Mouse (Mus musculus): ENCODE data around the gene Sympk.

DNA sequence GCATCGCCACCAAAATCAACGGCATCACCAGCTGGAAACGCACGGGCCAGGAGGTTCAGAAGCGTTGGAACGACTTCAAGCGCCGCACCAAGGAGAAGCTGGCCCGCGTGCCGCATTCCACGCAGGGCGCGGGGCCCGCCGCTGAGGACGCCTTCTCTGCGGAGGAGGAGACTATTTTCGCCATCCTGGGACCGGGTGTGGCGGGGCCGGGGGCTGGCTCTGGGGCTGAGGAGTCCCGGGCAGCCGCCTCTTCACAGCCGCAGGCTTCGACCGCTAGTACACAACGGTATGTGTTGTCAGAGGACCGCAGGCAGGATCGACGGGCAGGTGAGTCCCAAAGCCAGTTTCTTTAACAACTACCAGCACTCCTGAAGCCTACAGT, 31.9 kb upstream of the Sympk start:
- TF ChIP-seq CTCF (IDR thresholded peaks at IDR 0.05; ENCODE audit: borderline replicate concordance, insufficient read depth, low read depth, low read length) (no peak), POLR2A (IDR thresholded peaks at IDR 0.05; ENCODE audit: borderline replicate concordance, insufficient read depth, low read length) (no peak)

Data from cerebellum, adult 2 months (tissue).